Mouse (Mus musculus) urinary bladder, postnatal 25 days (tissue): Measurements from ENCODE around the gene Pxk.

Experiments used
- DNase-seq: peaks from one replicate; pipeline ENCODE4 v3.0.0; 2022; ENCODE audit warnings: low spot score

The Pxk gene

DNA sequence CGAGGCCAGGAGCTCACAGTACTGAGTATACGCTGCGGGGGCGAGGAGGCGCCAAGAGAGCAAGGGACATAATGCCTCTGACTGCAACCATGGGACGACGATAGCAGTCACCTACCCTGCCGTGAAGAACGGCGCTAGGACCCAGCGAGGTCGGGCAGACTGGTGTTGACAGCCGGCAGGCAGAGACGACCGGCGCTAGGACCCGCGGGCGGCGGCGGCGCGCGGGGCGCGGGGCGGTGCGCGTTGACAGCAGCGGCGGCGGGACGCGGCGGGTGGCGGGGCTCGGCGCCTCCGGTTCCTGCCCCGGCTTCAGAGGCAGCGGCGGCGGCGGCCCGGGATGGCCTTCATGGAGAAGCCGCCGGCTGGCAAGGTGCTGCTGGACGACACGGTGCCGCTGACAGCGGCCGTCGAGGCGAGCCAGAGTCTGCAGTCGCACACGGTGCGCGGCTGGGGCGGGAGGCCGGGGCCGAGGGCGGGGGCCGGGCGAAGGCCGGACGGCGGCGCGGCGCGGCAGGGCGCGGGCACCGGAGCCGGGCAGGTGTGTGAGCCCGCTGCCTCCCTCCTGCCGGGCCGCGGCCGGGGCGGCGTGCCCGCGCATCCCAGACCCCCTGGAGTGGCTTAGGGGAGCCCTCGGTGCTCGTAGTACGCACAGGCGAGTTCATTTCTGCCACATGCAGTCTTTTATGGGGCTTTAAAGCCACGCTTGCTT is at the start of gene Pxk:
Pxk (plus strand) TSS at position 234 of the 709 bp plus-strand sequence.
- peak; percentile 90 for DNase-seq

DNA sequence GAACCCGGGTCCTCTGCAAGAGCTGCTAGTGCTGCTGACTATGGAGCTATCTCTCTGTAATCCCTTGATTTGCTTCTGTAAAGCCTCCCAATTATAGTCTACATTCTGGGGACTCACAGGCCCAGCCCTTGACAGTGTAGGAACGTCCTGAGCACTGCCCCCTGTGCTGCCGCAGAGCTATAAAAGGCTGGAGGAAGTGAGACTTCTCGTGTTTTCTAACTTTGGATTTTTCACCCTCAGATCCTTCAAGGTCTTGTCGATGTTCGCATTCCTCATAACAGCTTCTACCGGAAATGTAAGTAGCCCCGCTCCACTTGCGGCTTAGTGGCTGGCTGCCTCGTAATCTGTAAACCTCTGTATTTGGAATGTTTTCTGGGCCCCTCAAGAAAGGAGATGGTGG is 48.7 kb upstream of the Pxk start:
- DNase-seq: no peak

DNA sequence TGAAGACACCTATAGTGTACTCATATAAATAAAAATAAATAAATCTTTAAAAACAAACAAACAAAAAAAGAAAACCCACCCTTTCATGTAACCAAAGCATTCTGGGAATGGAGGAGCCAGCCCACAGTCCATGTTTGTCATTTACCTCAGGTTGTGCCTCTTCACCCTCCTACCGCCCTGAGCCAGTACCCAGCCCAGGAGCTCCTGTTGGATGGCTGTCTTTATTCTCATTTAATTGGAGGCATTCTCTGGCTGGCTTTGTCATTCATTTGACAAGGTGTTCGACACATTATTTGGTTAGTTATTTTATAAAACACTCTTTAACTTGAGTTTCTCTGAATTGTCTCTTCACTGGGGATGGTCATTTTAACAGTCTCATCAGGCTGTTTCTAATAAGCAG is 46.1 kb upstream of the Pxk start:
- DNase-seq: no peak

DNA sequence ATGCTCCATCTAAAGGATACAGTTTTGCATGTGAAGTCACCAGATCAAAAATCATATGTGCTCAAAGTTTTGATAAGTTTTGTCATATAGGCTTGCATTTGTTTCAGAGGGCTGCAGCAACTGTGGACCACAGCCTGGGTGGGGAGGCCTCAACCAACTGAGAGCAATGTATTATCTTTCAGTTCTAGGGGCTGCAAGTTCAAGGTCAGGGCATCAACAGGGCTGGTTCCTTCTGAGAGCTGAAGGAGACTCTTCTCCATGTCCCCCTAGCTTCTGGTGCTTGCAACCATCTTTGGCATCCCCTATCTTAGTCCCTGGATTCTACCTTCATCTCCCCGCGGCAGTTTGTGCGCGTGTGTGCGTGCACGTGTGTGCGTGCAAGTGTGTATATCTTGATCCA is 45.4 kb upstream of the Pxk start:
- no peak for DNase-seq

DNA sequence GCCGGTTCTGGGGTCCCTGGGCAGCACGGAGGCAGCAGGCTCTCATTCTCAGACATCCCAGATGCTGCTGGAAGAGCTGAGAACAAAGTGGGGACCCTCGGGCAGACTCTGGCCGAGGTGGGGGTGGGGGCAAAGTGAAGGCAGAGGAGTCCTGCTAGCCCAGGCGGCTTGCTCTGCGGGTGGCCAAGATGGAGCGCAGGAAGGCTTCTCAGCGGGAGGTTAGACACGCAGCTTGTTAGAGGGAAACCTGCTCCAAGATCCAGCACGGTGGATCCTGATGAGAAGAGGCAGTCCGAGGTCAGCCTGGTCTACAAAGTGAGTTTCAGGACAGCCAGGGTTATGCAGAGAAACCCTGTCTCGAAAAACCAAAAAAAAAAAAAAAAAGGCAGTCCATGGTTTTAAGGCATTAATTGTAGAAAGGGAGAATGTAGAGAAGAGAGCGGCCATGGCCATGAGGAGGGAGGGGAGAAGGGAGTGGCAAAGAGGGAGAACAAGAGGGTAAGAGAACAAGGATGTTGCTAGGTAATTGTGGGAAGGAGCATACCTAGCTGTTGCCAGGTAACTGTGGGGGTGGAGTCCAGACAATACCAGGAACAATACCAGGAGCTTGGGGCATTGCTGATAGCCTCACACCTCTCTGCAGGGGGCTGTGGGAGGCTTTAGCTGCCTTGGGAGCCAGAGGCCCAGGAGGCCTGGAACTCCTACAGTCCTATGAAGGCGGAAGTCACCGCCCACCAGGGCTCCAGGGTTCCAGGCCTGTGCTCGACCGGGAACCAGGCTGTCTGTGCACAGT is 43.5 kb upstream of the Pxk start:
- DNase-seq: no peak

DNA sequence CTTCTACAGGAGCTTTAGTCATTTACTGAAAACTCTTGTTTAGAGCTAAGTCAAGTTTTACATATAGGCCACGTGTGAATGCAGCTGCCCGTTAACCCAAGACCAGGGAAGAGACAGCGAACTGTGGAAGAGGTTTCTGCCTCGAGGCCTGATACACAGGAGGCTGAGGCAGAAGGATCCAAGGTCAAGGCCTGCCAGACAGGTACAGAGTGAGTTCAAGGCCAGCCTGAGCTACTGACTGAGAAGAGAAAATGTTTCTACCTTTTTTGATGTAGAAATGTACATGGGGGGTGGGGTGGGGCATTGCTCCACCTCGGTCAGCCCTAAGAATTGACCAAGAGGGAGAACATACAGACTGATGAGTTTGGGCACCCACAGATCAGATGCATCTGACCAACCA is 41.9 kb upstream of the Pxk start:
- DNase-seq: no peak

DNA sequence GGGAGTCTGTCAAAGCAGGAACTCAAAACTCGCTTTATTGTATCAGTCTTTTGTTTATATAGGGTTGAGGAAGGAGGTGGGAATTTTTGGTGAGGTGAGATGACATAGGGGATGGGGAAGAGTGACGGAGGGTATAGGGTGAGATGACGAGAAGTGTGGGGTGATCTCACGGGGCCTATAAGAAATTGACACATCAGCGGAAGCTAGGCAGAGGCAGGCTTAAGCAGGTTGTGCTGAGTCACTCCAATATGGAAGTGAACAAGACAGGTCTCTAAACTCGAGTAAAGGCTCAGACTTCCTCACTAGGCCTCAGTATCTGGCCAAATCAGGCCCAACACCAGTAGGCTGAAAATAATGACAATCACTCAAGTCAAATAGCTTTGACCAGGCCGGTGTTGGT is 38.1 kb upstream of the Pxk start:
- DNase-seq: no peak

DNA sequence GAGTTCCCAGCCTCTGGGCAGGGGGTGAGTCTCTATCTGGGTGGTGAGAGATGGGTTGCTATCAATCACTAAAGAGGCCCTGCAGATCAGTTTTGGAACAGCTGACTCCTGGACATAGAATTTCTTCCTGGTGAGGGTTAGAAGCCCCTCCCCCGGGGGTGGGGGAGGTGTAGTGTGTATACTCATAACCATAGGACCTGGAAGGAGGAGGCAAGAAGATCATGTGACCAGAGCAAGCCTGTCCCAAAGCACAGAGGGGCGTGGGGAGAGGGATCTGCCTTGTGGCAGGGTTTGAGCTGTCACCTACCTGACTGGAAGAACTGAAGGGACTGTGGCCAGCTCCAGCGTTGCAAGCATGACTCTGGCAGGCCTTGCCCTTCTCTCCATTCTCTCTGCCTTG is 35.9 kb upstream of the Pxk start:
- DNase-seq: no peak

DNA sequence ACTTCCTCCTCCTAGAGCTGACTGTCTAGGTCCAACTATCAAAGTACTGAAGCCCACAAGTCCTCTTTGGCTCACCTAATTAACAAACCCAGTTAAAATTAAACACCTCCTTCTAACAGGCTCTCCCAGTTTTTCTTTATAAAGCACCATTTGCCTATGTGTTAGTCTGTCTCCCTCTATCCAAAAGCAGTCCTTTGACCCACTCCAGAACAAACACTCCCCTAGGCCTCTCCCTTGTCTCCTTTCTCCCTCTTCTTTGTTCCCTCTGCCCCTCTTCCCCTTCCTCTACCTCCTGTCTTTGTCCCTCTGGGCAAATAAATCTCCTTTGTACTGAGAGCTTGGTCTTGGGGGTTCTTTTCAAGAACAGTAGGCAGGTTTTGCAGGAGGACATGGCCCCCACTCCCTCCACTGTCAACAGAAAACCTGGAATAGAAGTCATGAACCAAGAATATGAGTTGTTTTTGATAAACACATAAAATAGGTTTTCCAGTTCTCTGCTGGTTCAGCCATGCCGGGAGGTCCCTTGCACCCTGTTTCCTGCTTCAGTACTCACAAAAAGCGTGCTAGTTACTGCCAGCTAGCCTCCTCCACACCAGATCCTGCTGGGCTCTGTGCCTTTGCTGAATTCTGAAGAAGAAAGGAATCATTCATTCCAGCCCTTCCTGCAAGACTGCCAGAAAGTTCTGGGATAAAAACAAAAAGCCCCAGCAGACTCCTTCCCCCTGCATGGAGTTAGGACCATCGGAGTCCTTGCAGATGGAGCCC is 35.3 kb upstream of the Pxk start:
- no peak for DNase-seq

DNA sequence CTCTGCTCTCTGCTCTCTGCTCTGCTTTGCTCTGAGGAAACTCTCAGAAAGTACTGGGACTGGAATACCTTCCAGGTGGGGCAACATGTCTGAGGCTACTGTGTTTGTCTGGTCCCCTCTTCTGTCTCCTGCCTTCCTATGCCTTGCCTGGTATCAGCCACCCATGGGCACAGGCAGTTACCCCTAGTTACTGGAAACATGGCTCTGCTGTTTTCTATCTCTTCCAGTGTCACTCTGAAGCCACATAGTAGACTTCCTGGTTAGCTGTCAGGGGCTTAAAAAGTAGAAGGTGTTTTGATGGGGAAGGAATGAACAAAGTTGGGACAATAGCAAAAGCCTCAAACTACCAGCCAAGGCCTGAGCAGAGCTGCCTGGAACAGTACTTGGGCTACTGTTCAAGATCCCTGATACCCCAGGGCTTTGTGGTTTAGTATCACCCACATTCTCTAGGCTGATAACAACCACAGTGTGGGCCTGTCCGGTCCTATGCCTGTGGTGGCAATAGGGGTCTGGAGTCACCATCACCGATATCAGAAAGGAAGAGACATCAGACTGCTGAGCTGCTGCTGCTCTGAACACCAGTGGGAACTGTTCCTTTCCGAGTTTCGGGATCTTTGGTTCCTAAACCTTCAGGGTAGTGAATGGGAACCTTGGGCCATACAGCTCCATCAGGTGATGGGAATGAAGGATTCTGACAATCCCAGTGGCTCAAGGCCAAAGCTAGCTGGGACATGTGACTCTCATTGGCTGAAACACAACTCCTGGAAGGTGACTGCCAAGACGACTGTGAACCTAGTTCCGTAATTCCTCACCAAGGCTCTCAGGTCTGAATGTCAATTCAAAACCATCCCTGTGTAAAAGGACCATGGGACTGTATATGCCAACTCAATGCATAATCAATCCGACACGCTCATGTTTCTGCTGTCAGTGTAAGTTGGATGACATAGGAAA is 33.9 kb upstream of the Pxk start:
- no peak for DNase-seq

DNA sequence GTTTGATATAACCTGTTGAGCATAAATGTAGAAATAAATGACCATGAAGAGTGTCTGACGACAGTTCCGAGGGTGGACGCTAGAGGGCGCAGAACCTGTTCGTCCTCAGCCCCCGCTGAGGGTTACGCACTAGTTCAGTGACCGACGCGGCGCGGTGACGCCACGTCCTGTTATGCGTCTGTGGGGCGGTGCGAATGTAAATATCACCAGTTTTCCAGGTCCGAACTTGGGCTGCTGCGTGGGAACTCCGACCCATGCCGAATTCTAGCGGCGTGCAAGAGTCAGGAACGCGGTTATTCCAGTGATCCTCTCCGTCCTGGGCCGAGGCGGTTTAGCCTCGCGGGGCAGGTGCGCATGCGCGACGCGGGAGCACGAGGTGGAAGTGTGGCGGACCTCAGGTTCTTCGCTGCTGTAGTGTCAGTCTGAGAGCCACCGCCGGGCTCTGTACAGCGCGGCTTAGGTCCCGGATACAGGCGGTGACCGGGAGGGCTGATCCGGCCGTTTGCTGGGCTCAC is 17.8 kb upstream of the Pxk start, which contains the start of gene Rpp14:
Rpp14 (plus strand) TSS at position 203 of the 515 bp plus-strand sequence.
- DNase-seq: peak; percentile 97

DNA sequence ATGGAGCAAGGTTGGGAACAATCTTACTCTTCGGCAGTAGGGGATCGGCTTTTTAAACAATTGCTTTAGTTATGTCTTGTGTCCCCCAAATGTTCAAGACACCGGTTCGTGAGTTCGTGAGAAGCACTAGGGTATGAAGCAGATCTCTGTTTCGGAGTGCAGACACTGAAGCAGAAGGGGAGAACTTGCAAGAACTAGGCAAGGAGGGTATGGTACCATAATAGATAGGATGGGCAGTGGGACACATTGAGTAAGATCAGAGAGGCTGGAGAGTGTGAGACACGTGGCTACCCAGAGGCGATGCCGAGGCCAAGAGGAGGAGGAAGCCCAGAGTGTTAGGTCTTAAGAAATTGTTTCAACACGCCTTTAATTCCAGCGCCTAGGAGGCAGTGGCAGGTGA is 17.3 kb upstream of the Pxk start:
- peak; percentile 26 for DNase-seq

DNA sequence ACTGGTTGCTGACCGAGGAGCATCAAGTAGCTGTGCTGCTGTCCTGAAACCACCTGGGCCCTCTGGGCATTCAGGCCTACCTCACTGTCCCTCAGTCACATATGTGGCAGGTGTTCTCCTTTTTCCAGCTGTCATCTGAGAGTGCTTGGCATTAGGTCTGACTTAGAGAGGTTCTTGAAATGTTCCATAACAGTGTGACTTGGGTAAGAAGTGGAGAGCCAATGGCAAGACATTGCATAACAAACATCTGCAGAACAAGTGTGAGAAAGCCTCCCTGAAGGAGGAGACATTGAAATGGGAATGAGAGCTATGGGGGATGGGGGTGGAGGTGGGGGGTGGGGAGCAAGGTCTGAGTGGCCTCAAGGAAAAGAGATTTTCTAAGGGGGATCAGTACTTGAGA is 15.1 kb upstream of the Pxk start:
- no peak for DNase-seq

DNA sequence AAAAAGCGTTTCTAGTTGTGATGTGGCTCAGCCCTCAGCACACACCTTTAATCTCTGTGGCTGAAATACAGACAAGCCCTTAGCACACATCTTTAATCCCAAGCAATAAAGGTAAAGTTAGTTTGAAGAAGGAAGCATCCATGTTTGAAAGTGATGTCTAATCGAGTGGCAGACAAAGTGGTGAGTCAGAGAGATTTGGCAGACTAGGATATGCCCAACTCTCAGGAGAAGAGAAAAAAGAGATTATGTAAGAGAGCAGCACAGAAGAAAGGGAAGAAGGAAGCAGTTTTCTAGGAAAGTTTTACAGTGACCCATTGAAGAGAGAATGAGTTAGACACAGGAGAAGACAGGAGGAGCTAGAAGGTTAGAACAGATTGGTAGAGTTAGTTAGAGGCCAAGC is 9.0 kb upstream of the Pxk start:
- DNase-seq: no peak

DNA sequence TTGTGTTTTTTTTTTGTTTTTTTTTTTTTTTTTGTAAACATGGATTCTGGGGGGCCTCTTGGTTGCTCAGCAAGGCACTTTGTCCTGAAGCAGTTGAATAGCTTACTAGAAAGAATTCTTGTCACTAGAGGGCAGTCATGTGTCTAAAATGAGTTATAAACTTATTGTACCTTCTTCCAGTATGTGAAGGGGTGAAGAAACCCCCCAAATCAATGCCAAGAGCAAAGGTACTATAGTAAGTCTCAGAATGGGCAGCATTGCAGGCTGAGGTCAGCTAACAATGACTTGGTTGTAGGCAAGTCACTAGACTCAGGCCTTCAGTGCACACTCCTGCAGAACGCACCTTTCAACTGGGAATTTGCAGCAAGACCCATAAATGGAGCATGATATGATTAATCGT is 5.4 kb upstream of the Pxk start:
- no peak for DNase-seq

DNA sequence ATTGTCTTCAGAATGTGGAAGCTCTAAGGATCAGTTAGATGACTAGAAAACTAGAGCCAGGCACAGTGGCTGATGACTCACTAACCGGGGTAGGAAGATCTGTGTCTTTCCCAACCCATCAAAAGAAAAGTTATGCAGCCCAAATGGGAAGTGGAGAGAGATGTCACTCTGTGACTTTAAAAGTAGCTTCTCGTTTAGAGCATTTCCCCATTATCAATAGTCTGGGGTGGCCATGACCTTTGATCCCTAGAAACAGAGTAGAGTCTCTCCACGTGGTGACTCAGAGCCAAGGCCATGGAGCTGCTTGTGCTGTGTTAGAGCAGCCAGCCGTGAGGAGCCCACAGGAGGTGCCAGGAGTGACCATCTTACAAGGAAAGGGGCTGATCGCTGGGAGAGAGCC is 4.6 kb upstream of the Pxk start:
- no peak for DNase-seq

DNA sequence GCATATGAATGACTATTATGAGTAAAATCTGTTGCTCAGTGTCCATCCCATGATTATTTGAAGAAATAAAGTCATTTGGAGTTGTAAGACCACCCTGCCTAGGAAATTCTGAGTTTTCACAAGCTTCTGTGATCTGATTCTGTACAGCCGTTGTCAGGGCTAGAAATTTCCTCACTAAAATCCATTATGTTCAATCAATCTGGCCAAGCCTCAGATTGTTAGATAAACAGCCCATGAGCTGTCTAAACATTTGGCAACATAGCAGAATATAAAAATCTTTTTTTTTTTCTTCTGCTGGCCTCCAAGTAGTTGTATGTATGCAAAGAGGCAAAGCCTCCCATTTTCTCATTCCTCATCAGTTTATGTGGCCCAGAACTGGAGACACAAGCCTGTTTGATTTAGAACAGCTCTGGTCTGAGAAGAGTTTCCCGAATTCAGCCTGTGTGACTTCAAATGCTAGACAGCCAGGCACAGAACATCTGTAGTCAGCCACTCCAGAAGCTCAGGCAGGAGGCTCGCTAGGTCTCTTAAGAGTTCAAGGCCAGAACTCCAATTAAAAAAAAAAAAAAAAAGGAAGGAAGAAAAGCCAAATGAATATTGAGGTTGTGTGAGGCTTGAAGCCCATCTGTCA is 3.0 kb upstream of the Pxk start:
- DNase-seq: no peak

DNA sequence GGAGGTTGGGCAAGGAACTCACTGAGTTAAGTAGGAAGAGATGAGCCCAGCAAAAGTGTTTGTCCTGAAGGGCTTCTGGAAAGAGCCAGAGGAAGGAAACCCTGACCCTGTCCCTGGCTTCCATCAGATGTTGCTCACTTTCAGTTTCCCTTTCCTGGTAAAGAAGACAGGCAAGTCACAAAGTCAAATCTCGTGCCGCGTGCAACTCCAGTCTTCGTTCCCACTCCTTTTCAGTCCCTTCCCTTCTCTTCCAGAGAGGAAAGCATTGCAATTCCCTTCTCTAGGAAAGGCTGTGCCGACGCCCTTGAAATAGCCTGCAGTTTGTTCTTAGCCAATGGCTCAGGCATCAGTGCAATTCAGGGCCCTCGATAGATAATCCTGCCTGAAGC is 2.5 kb upstream of the Pxk start:
- no peak for DNase-seq

DNA sequence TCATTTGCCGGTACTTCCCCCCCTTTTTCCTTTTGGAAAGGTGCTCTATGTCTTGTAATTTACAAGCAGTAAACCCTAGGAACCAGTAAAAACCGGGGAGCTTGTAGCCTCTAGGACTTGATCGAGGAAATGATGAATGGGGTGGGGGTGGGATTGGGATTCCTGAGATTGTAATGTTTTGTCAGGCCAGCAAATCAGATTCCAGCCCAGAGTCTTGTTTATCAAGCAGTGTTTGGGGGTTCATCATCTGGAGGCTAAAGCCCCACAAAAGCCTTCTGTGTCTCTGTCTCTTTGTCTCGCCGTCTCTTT is 630 bp downstream of the Pxk start:
- DNase-seq: no peak

DNA sequence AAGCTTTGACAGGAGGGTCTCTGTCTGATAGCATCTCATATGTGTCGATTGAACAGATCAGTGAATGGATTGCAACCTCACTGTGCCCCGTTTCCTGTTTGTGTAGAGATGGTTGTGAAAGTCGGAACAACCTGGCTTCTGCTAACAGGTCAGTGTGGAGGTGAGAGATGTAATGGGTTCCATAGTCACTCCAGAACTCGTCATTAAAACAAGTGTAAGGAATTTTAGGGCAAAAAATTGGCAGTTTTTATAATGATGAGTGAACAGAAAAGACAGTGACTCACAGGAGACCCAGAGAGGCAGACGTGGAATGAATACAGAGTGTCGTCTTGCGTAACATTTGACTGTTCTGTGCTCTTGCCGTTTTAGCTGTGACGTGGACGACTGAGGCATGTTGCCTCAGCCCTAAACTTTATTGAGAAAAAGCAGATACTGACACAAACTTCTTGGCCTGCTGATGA is 1.6 kb downstream of the Pxk start:
- DNase-seq: no peak

DNA sequence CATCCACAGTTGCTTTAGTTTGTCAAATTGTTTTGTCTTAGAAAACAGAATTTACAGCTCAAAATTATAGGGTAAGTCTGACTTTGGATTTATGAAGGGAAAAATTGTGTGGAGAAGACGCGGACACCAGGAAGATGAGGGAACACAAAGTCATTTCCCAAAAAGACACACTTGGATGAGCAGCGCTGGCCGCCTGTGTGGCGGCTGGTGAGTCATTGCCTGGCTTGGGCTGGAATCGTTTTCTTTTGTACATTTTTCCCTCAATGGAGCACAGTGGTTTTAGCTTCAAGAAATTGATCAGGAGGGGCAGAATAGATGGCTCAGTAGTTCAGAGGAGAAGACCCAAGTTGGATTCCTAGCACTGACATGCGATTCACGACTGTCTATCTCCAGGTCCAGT is 3.9 kb downstream of the Pxk start:
- DNase-seq: no peak
